Mouse (Mus musculus) forebrain, embryonic 12.5 days (tissue): ENCODE results near the gene Sympk. TPM values are rescaled to one million over a fixed set of nuclear protein-coding genes. Genes with fewer than 3 reads are reported as not detected.

ENCODE experiments used
- ATAC-seq: fragments of 200-750 bp; cut with Nextera tagmentation; 2 replicates; pipeline ENCODE4 v1.8.0; 2017; ENCODE audit warnings: moderate TSS enrichment; ENCODE audit not compliant: low FRiP score
- H3K27ac ChIP-seq: fragments of 300-500 bp; sonication (generic); 2 replicates; pipeline ENCODE4 v1.5.1; 2016; ENCODE audit warnings: mild to moderate bottlenecking
- H3K27me3 ChIP-seq: fragments of 300-500 bp; sonication (generic); 2 replicates; pipeline ENCODE4 v1.6.1; 2016; ENCODE audit warnings: mild to moderate bottlenecking
- H3K36me3 ChIP-seq: fragments of 300-500 bp; sonication (generic); replicated peaks from 2 replicates; pipeline ENCODE4 v1.6.1; 2016; ENCODE audit warnings: mild to moderate bottlenecking
- H3K4me1 ChIP-seq: fragments of 300-500 bp; sonication (generic); 2 replicates; pipeline ENCODE4 v1.6.1; 2016
- H3K4me2 ChIP-seq: fragments of 300-500 bp; sonication (generic); 2 replicates; pipeline ENCODE4 v1.6.1; 2016; ENCODE audit warnings: mild to moderate bottlenecking, moderate library complexity
- H3K4me3 ChIP-seq: fragments of 300-500 bp; sonication (generic); replicated peaks from 2 replicates; pipeline ENCODE4 v1.5.1; 2016; ENCODE audit warnings: mild to moderate bottlenecking
- H3K9ac ChIP-seq: fragments of 300-500 bp; sonication (generic); 2 replicates; pipeline ENCODE4 v1.6.1; 2016; ENCODE audit warnings: mild to moderate bottlenecking
- H3K9me3 ChIP-seq: fragments of 300-500 bp; sonication (generic); 2 replicates; pipeline ENCODE4 v1.6.1; 2016
- microRNA-seq: library from miRNA; unstranded; fragments of <30 nt; microRNA quantifications from one replicate; pipeline ENCODE4, GENCODE M21; 2017
- polyA plus RNA-seq: library from polyadenylated mRNA; unstranded; fragments of >200 nt; fragmentation: Nextera tagmentation; extraction: Ambion mirVana; gene quantifications from 2 replicates; pipeline ENCODE4 v1.2.1, GENCODE M21; 2016

Gene Sympk
- polyA plus RNA-seq, 1 experiment from 2014 or later = 53.2 TPM

GRCm38 (mm10) chr7:19103741-19104140 is 79.6 kb downstream of the Sympk start:
- no peaks in the 10 kb centered on the region for H3K27me3 ChIP-seq
- no peak overlapping the region for H3K27ac ChIP-seq
- no peak for ATAC-seq

More at GRCm38 (mm10) chr7:19103741-19104140, 79.6 kb downstream of the Sympk start:
- H3K9ac ChIP-seq = no peak overlapping the region
- H3K4me2 ChIP-seq = no peak overlapping the region
- H3K36me3 ChIP-seq = no peaks in the 10 kb centered on the region
- no peaks in the 10 kb centered on the region for H3K4me1 ChIP-seq
- H3K9me3 ChIP-seq = no peaks in the 10 kb centered on the region
- H3K4me3 ChIP-seq = no peak overlapping the region

Small RNAs within 50 kb of the gene (microRNA-seq; reads per million reads assigned to microRNA genes)
- not detected for gene Mir3100

Other genes with a start within 250 kb of the Sympk start
- not detected in 2 replicates for gene Psg19, start 225.9 kb upstream of the Sympk start, polyA plus RNA-seq
- gene Psg17, start 202.8 kb upstream of the Sympk start, polyA plus RNA-seq = 0.12 TPM in 1 of 2 replicates, not detected in the other
- gene Mill2, start 184.4 kb upstream of the Sympk start, polyA plus RNA-seq = 0.09 and 0.18 TPM in 2 replicates
- gene Pglyrp1, start 153.0 kb upstream of the Sympk start, polyA plus RNA-seq = 1.8 and 3.1 TPM in 2 replicates
- 39.7 and 41.0 TPM in 2 replicates for gene Ccdc61, start 114.0 kb upstream of the Sympk start, polyA plus RNA-seq
- 10.8 and 11.3 TPM in 2 replicates for gene Nova2, start 98.5 kb upstream of the Sympk start, polyA plus RNA-seq
- gene Nanos2, start 37.0 kb upstream of the Sympk start, polyA plus RNA-seq = 0.24 and 0.28 TPM in 2 replicates
- gene Mypop, start 33.1 kb upstream of the Sympk start, polyA plus RNA-seq = 3.3 and 4.6 TPM in 2 replicates
- gene Irf2bp1, start 20.3 kb upstream of the Sympk start, polyA plus RNA-seq = 36.2 and 39.8 TPM in 2 replicates
- 0.09 TPM in 1 of 2 replicates, not detected in the other for gene Foxa3, start 839 bp upstream of the Sympk start, polyA plus RNA-seq
- not detected in 2 replicates for gene Rsph6a, start 30.3 kb downstream of the Sympk start, polyA plus RNA-seq
- 18.2 and 19.0 TPM in 2 replicates for gene Dmwd, start 51.9 kb downstream of the Sympk start, polyA plus RNA-seq
- gene Dmpk, start 59.5 kb downstream of the Sympk start, polyA plus RNA-seq = 10.6 and 12.3 TPM in 2 replicates
- gene Six5, start 70.2 kb downstream of the Sympk start, polyA plus RNA-seq = 5.8 and 7.3 TPM in 2 replicates
- 1.1 and 1.8 TPM in 2 replicates for gene Gm4969, start 94.0 kb downstream of the Sympk start, polyA plus RNA-seq
- 18.4 and 23.1 TPM in 2 replicates for gene Fbxo46, start 95.5 kb downstream of the Sympk start, polyA plus RNA-seq
- 14.4 and 14.7 TPM in 2 replicates for gene Qpctl, start 124.9 kb downstream of the Sympk start, polyA plus RNA-seq
- 148 and 153 TPM in 2 replicates for gene Snrpd2, start 125.3 kb downstream of the Sympk start, polyA plus RNA-seq
- 1.1 and 1.3 TPM in 2 replicates for gene Gipr, start 141.8 kb downstream of the Sympk start, polyA plus RNA-seq
- 5.8 and 6.5 TPM in 2 replicates for gene Eml2, start 152.0 kb downstream of the Sympk start, polyA plus RNA-seq
- gene Gpr4, start 188.2 kb downstream of the Sympk start, polyA plus RNA-seq = 1.6 and 1.7 TPM in 2 replicates
- 45.5 and 48.3 TPM in 2 replicates for gene Opa3, start 204.0 kb downstream of the Sympk start, polyA plus RNA-seq
- gene Vasp, start 247.4 kb downstream of the Sympk start, polyA plus RNA-seq = 42.4 and 43.0 TPM in 2 replicates